Mouse (Mus musculus): ENCODE results near the gene Unc80. TPM values are rescaled to one million over a fixed set of nuclear protein-coding genes. Genes with fewer than 3 reads are reported as not detected.
"Not testable (repeated sequence)": the region's sequence is repeated elsewhere in the genome, so short reads cannot be mapped to it uniquely, and the experiment has no call there.

Gene Unc80
- polyA plus RNA-seq, 1 experiment from 2014 or later: 0.56 TPM

DNA sequence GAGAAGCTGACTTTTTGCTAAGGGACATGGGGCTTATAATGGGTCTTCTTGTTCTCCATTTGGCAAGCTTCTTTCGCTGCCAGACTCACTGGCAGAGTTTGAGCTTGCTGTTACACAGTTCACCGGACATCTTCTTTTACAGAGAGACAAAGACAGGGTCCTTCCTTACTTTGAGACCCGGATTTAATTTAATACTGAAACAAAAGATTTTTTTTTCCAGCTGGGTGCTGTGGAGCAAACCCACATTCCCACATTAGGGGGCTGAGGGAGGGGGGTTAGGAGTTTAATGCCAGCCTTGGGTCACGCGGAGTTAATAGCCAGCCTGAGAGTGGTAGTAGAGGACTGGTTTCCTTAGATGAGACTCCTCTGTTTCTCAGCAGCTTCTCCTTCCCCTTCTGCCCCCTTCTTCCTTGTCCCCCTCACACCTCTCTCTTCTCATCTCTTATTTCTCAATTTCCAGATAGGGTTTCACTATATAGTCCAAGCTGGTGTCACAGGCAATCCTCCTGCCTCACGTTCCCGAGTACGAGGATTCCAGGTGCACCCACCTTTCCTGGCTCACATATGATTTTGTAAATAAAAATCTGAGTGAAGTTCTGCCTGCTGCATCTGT, 224.7 kb downstream of the Unc80 start:
- Histone ChIP-seq H3K4me1 (ENCODE audit: control insufficient read depth, insufficient read depth, low read length) (no peaks in the 10 kb centered on the region), H3K9ac (ENCODE audit: low read length) (no peak overlapping the region), H3K36me3 (ENCODE audit: control insufficient read depth, insufficient read depth, low read length) (no peaks in the 10 kb centered on the region), H3K4me3 (replicated peaks; ENCODE audit: low read length) (no peak overlapping the region), H3K4me2 (ENCODE audit: low read depth, low read length) (no peak overlapping the region), H3K27me3 (ENCODE audit: control insufficient read depth, insufficient read depth, low read length) (no peaks in the 10 kb centered on the region), H3K27ac (ENCODE audit: low read length) (no peak overlapping the region), H3K9me3 (replicated peaks; ENCODE audit: control insufficient read depth, low read length) (no peaks in the 10 kb centered on the region)
- ATAC-seq (ENCODE audit: insufficient read depth, low FRiP score): no peak
- WGBS: 80% methylated on average over 8 of the region's 8 CpGs

DNA sequence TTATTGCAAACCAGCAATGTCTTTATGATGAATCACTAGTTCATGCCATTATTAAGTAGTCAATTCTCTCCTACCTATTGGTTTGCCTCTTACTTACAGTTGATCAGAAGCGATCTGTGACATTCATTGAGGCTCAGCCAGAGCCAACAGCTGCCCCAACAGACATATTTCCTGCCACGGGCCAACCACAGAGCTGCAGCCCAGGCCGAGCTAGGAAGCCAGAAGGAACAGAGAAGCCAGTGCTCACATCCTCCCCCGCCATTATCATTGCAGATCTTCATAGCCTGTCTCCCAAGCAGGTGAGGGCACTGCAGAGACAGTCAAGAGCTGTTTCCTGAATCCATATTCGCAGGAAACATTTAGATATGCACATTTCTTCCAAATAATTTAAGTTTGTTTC, 226.1 kb downstream of the Unc80 start:
- Histone ChIP-seq H3K36me3 (ENCODE audit: control insufficient read depth, insufficient read depth, low read length) (no peaks in the 10 kb centered on the region), H3K9ac (ENCODE audit: low read length) (no peak overlapping the region), H3K4me1 (ENCODE audit: control insufficient read depth, insufficient read depth, low read length) (no peaks in the 10 kb centered on the region), H3K4me3 (replicated peaks; ENCODE audit: low read length) (no peak overlapping the region), H3K27ac (ENCODE audit: low read length) (no peak overlapping the region), H3K4me2 (ENCODE audit: low read depth, low read length) (no peak overlapping the region), H3K27me3 (ENCODE audit: control insufficient read depth, insufficient read depth, low read length) (no peaks in the 10 kb centered on the region), H3K9me3 (replicated peaks; ENCODE audit: control insufficient read depth, low read length) (no peaks in the 10 kb centered on the region)
- 64% methylated on average over 5 of the region's 5 CpGs for WGBS
- no peak for ATAC-seq (ENCODE audit: insufficient read depth, low FRiP score)

- WGBS: 62% methylated on average over 7 of the region's 7 CpGs
Observed at GRCm38 (mm10) chr1:66695296-66695695, 227.1 kb downstream of the Unc80 start.

GRCm38 (mm10) chr1:66699630-66700029, 231.5 kb downstream of the Unc80 start:
- not testable (repeated sequence) for H3K27me3 ChIP-seq (ENCODE audit: control insufficient read depth, insufficient read depth, low read length); H3K9me3 ChIP-seq (replicated peaks; ENCODE audit: control insufficient read depth, low read length); H3K27ac ChIP-seq (ENCODE audit: low read length); H3K4me3 ChIP-seq (replicated peaks; ENCODE audit: low read length); H3K9ac ChIP-seq (ENCODE audit: low read length); H3K4me2 ChIP-seq (ENCODE audit: low read depth, low read length); ATAC-seq (ENCODE audit: insufficient read depth, low FRiP score); H3K36me3 ChIP-seq (ENCODE audit: control insufficient read depth, insufficient read depth, low read length)
- 85% methylated on average over 10 of the region's 10 CpGs for WGBS
- peaks cover 11% of the 10 kb centered on the region for H3K4me1 ChIP-seq (ENCODE audit: control insufficient read depth, insufficient read depth, low read length)

More at GRCm38 (mm10) chr1:66695296-66695695, 227.1 kb downstream of the Unc80 start:
- Histone ChIP-seq H3K9ac (ENCODE audit: low read length) (no peak overlapping the region), H3K4me2 (ENCODE audit: low read depth, low read length) (no peak overlapping the region), H3K27ac (ENCODE audit: low read length) (no peak overlapping the region), H3K36me3 (ENCODE audit: control insufficient read depth, insufficient read depth, low read length) (no peaks in the 10 kb centered on the region), H3K4me1 (ENCODE audit: control insufficient read depth, insufficient read depth, low read length) (no peaks in the 10 kb centered on the region), H3K4me3 (replicated peaks; ENCODE audit: low read length) (no peak overlapping the region), H3K9me3 (replicated peaks; ENCODE audit: control insufficient read depth, low read length) (no peaks in the 10 kb centered on the region), H3K27me3 (ENCODE audit: control insufficient read depth, insufficient read depth, low read length) (no peaks in the 10 kb centered on the region)
- no peak for ATAC-seq (ENCODE audit: insufficient read depth, low FRiP score)

DNA sequence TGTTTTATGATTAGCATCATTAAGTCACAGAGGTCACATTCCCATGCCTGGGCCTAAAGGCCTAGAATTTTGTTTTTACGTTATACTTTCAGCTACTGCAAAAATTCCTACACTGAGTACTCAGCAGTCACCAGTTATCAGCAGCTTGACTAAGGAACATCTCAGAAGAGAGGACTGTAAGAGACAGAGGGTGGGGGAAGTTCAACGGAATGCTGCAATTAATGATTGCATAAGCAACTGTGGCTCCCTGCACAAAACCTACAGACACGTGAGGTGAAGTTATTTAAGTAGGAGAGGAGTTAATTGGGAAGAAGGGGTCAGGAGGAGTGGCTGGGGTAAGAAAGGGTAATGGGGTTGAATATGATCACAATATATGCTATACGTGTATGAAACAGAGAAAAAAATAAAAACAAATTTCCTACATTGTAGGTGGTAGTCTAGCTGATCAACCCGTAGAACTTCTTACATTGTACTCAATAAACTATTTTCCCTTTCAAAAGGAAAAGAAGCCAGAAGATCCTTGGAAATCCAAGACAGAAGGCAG, 232.1 kb downstream of the Unc80 start:
- Histone ChIP-seq H3K36me3 (ENCODE audit: control insufficient read depth, insufficient read depth, low read length) (no peaks in the 10 kb centered on the region), H3K9me3 (replicated peaks; ENCODE audit: control insufficient read depth, low read length) (no peaks in the 10 kb centered on the region), H3K4me3 (replicated peaks; ENCODE audit: low read length) (peak overlapping the region; percentile 91), H3K27me3 (ENCODE audit: control insufficient read depth, insufficient read depth, low read length) (no peaks in the 10 kb centered on the region), H3K4me1 (ENCODE audit: control insufficient read depth, insufficient read depth, low read length) (peaks cover 11% of the 10 kb centered on the region), H3K9ac (ENCODE audit: low read length) (peak overlapping the region; percentile 26; the same call in 1 of the 2 replicates), H3K4me2 (ENCODE audit: low read depth, low read length) (peak overlapping the region; percentile 42), H3K27ac (ENCODE audit: low read length) (no peak overlapping the region; the same call in 1 of the 2 replicates)
- WGBS: 50% methylated on average over 5 of the region's 5 CpGs
- ATAC-seq (ENCODE audit: insufficient read depth, low FRiP score): peak; percentile 8; the same call in 1 of the 2 replicates

- Histone ChIP-seq H3K4me2 (ENCODE audit: low read depth, low read length) (peak within 1 kb of the TSS; percentile 52), H3K4me3 (replicated peaks; ENCODE audit: low read length) (peak within 1 kb of the TSS; percentile 91), H3K27ac (ENCODE audit: low read length) (peak within 1 kb of the TSS; percentile 79), H3K9me3 (replicated peaks; ENCODE audit: control insufficient read depth, low read length) (no peaks in the 10 kb centered on the region), H3K27me3 (ENCODE audit: control insufficient read depth, insufficient read depth, low read length) (no peaks in the 10 kb centered on the region), H3K9ac (ENCODE audit: low read length) (peak within 1 kb of the TSS; percentile 85), H3K4me1 (ENCODE audit: control insufficient read depth, insufficient read depth, low read length) (peaks cover 11% of the 10 kb centered on the region), H3K36me3 (ENCODE audit: control insufficient read depth, insufficient read depth, low read length) (no peaks in the 10 kb centered on the region)
- WGBS: under 1% methylated on average over 73 of the region's 73 CpGs
- ATAC-seq (ENCODE audit: insufficient read depth, low FRiP score): peak; percentile 100
Observed at GRCm38 (mm10) chr1:66700693-66701575, 232.8 kb downstream of the Unc80 start, which contains the start of gene Rpe. Rpe (plus strand) TSS chr1:66700831.

DNA sequence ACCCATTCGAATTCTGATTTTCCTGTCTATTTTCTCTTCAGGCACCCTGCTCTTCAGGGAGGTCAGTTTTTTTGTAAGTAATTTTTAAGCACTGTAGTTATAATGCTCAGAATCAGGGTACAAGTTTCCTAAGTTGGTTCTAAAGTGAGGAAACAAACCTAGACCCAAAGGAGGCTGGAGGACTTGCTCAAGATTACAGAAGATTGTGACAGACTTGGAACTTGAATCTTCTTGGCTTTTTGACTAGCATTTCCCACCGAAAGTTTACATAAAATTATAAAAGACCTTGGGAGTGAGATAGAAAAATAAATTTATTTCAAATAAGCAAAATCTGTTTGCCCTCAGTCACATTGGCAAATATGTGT, 233.4 kb downstream of the Unc80 start:
- WGBS: 25% methylated on average over 2 of the region's 2 CpGs

DNA sequence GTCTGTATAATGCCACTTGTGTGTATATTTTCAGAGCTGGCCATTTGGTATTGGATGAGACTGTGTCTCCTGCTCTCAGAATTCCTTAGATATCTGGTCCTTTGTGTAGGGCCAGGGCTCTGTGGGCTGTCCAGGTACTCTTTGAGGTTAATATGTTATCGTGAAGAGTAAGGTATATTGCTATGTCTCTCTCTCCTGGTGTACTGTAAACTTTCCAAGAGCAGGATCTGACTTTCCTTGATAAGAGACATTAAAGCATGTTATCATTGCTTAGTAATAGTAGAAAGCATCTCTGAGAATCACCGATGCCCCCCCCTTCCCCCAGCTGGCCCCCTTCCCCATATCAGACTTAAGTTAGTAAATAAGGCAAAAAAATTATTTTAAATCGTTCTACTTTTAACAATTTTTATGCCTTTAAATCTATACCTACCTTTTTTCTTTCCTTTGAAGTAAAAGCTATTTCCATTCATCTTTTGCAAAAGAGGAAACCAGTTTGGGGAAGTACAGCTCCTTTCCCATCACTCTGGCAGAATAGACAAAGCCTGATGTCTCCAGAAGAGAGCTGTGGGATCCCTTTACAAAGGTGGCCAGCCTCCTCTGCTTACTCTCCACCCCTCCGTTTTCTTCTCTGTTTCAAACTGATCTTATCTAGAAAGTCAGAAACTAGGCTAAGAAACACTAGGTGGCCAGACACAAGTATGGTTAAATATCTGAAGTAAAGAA, 234.6 kb downstream of the Unc80 start:
- no peak for ATAC-seq (ENCODE audit: insufficient read depth, low FRiP score)
- Histone ChIP-seq H3K27me3 (ENCODE audit: control insufficient read depth, insufficient read depth, low read length) (no peaks in the 10 kb centered on the region), H3K4me3 (replicated peaks; ENCODE audit: low read length) (no peak overlapping the region), H3K36me3 (ENCODE audit: control insufficient read depth, insufficient read depth, low read length) (no peaks in the 10 kb centered on the region), H3K9ac (ENCODE audit: low read length) (no peak overlapping the region), H3K4me1 (ENCODE audit: control insufficient read depth, insufficient read depth, low read length) (peaks cover 11% of the 10 kb centered on the region), H3K27ac (ENCODE audit: low read length) (no peak overlapping the region), H3K4me2 (ENCODE audit: low read depth, low read length) (no peak overlapping the region), H3K9me3 (replicated peaks; ENCODE audit: control insufficient read depth, low read length) (no peaks in the 10 kb centered on the region)
- whole genome bisulfite sequencing: 73% methylated on average over 4 of the region's 4 CpGs

More for the DNA sequence above, 233.4 kb downstream of the Unc80 start:
- ATAC-seq (ENCODE audit: insufficient read depth, low FRiP score): no peak
- H3K9me3 ChIP-seq (replicated peaks; ENCODE audit: control insufficient read depth, low read length): no peaks in the 10 kb centered on the region
- peak overlapping the region; percentile 91 for H3K4me3 ChIP-seq (replicated peaks; ENCODE audit: low read length)
- H3K9ac ChIP-seq (ENCODE audit: low read length): peak overlapping the region; percentile 85
- no peaks in the 10 kb centered on the region for H3K36me3 ChIP-seq (ENCODE audit: control insufficient read depth, insufficient read depth, low read length)
- peak overlapping the region; percentile 79; the same call in 1 of the 2 replicates for H3K27ac ChIP-seq (ENCODE audit: low read length)
- peak overlapping the region; percentile 52 for H3K4me2 ChIP-seq (ENCODE audit: low read depth, low read length)
- H3K4me1 ChIP-seq (ENCODE audit: control insufficient read depth, insufficient read depth, low read length): peaks cover 11% of the 10 kb centered on the region
- H3K27me3 ChIP-seq (ENCODE audit: control insufficient read depth, insufficient read depth, low read length): no peaks in the 10 kb centered on the region
